Mouse (Mus musculus): ENCODE results near the gene Zfp418. TPM values are rescaled to one million over a fixed set of nuclear protein-coding genes. Genes with fewer than 3 reads are reported as not detected.
"Not testable (repeated sequence)": the region's sequence is repeated elsewhere in the genome, so short reads cannot be mapped to it uniquely, and the experiment has no call there.

Gene Zfp418
- polyA plus RNA-seq, 1 experiment, result 4.3 TPM

GRCm38 (mm10) chr7:7185897-7186296 is 14.8 kb downstream of the Zfp418 start:
- WGBS, result 97% methylated on average over 1 of the region's 1 CpGs
- no peaks in the 10 kb centered on the region for H3K27me3 ChIP-seq (ENCODE audit: control insufficient read depth, insufficient read depth, low read length)
- TF ChIP-seq POLR2A (IDR thresholded peaks at IDR 0.05; ENCODE audit: borderline replicate concordance, insufficient read depth, low read length), result no peak
- TF ChIP-seq CTCF (IDR thresholded peaks at IDR 0.05; ENCODE audit: borderline replicate concordance, insufficient read depth, low read depth, low read length), result no peak
- H3K4me3 ChIP-seq (replicated peaks; ENCODE audit: insufficient read depth, low read depth, low read length), result no peak overlapping the region
- no peak overlapping the region for H3K27ac ChIP-seq (ENCODE audit: insufficient read depth, low read length)
- H3K4me1 ChIP-seq (ENCODE audit: control insufficient read depth, insufficient read depth, low read length), result no peaks in the 10 kb centered on the region
- no peak for DNase-seq

GRCm38 (mm10) chr7:7187417-7188190 is 16.5 kb downstream of the Zfp418 start:
- H3K27ac ChIP-seq (ENCODE audit: insufficient read depth, low read length), result no peak overlapping the region
- DNase-seq, result no peak

GRCm38 (mm10) chr7:7188191-7188942 is 17.2 kb downstream of the Zfp418 start:
- Histone ChIP-seq H3K27me3 (ENCODE audit: control insufficient read depth, insufficient read depth, low read length) (no peaks in the 10 kb centered on the region), H3K4me1 (ENCODE audit: control insufficient read depth, insufficient read depth, low read length) (no peaks in the 10 kb centered on the region), H3K4me3 (replicated peaks; ENCODE audit: insufficient read depth, low read depth, low read length) (peak overlapping the region; percentile 74), H3K27ac (ENCODE audit: insufficient read depth, low read length) (no peak overlapping the region)
- 10% methylated on average over 18 of the region's 18 CpGs for WGBS
- peak; percentile 85 for TF ChIP-seq CTCF (IDR thresholded peaks at IDR 0.05; ENCODE audit: borderline replicate concordance, insufficient read depth, low read depth, low read length)
- TF ChIP-seq POLR2A (IDR thresholded peaks at IDR 0.05; ENCODE audit: borderline replicate concordance, insufficient read depth, low read length), result no peak
- DNase-seq, result peak; percentile 79 to 80

More at GRCm38 (mm10) chr7:7187417-7188190, 16.5 kb downstream of the Zfp418 start:
- 40% methylated on average over 13 of the region's 13 CpGs for WGBS
- no peak for TF ChIP-seq POLR2A (IDR thresholded peaks at IDR 0.05; ENCODE audit: borderline replicate concordance, insufficient read depth, low read length)
- no peak for TF ChIP-seq CTCF (IDR thresholded peaks at IDR 0.05; ENCODE audit: borderline replicate concordance, insufficient read depth, low read depth, low read length)
- peak overlapping the region; percentile 74 for H3K4me3 ChIP-seq (replicated peaks; ENCODE audit: insufficient read depth, low read depth, low read length)
- no peaks in the 10 kb centered on the region for H3K27me3 ChIP-seq (ENCODE audit: control insufficient read depth, insufficient read depth, low read length)
- no peaks in the 10 kb centered on the region for H3K4me1 ChIP-seq (ENCODE audit: control insufficient read depth, insufficient read depth, low read length)

GRCm38 (mm10) chr7:7209313-7210151 is 38.4 kb downstream of the Zfp418 start, which contains the start of gene Zfp772:
Gene Zfp772 (minus strand): TSS chr7:7209998.
- DNase-seq, result peak; percentile 66 to 67
- 2% methylated on average over 24 of the region's 24 CpGs for WGBS
- H3K27ac ChIP-seq (ENCODE audit: insufficient read depth, low read length); H3K4me1 ChIP-seq (ENCODE audit: control insufficient read depth, insufficient read depth, low read length); H3K27me3 ChIP-seq (ENCODE audit: control insufficient read depth, insufficient read depth, low read length): not testable (repeated sequence)
- H3K4me3 ChIP-seq (replicated peaks; ENCODE audit: insufficient read depth, low read depth, low read length), result peak within 1 kb of the TSS; percentile 50

Other genes starting within 250 kb of the Zfp418 start
- not detected in 2 replicates for gene Aurkc, start 176.0 kb upstream of the Zfp418 start, polyA plus RNA-seq (2012; rRNA removed)
- 16.1 and 17.3 TPM in 2 replicates for gene Zfp954, start 49.8 kb upstream of the Zfp418 start, polyA plus RNA-seq (2012; rRNA removed)
- gene Zfp773, start 34.6 kb upstream of the Zfp418 start, polyA plus RNA-seq (2012; rRNA removed), result 1.1 and 1.3 TPM in 2 replicates
- 11.8 and 12.1 TPM in 2 replicates for gene Zfp772, start 38.7 kb downstream of the Zfp418 start, polyA plus RNA-seq (2012; rRNA removed)
- 3.8 and 3.9 TPM in 2 replicates for gene Vmn2r29, start 76.0 kb downstream of the Zfp418 start, polyA plus RNA-seq (2012; rRNA removed)
- 7.8 and 8.2 TPM in 2 replicates for gene Gm45844, start 107.0 kb downstream of the Zfp418 start, polyA plus RNA-seq (2012; rRNA removed)
- 89.4 and 92.1 TPM in 2 replicates for gene Clcn4, start 129.5 kb downstream of the Zfp418 start, polyA plus RNA-seq (2012; rRNA removed)
- gene Vmn2r30, start 166.3 kb downstream of the Zfp418 start, polyA plus RNA-seq (2012; rRNA removed), result 0.03 TPM in 1 of 2 replicates, not detected in the other
- not detected in 2 replicates for gene Gm45783, start 203.2 kb downstream of the Zfp418 start, polyA plus RNA-seq (2012; rRNA removed)
- not detected in 2 replicates for gene Vmn2r31, start 228.4 kb downstream of the Zfp418 start, polyA plus RNA-seq (2012; rRNA removed)

All from cerebellum, adult 2 months (tissue).